ENCODE assay signal across 13 mouse cellular contexts in genomic region chr3:29813276-29813675, GRCm38 (mm10).
DNase-seq lines count a peak whose midpoint lies in the region; ATAC-seq lines count a peak whose summit lies in the region.
"Had no signal": no experiment of that assay in that cellular context is flagged by ENCODE, and none has a peak within 500 bp of the region (broad histone marks: within the 10 kb centered on the region; RNA-seq: fewer than 3 reads in every experiment).

No protein-coding gene starts in this region.

- H3K4me2 ChIP-seq in hindbrain, embryonic 14.5 days (replicated peaks), result 0 out of 2 replicates have a peak overlapping the region, but pooled peaks have one; percentile 6
- H3K4me2 ChIP-seq in limb, embryonic 15.5 days, result peak overlapping the region; percentile 19; the same call in 1 of the 2 replicates
- no peak overlapping the region for H3K4me2 ChIP-seq in liver, embryonic 12.5 days

- H3K9me3 ChIP-seq in hindbrain, embryonic 14.5 days (ENCODE audit: control insufficient read depth, low read length), result no peaks in the 10 kb centered on the region
- H3K9me3 ChIP-seq in hindbrain, embryonic 10.5 days, result no peaks in the 10 kb centered on the region
- no peaks in the 10 kb centered on the region for H3K9me3 ChIP-seq in limb, embryonic 15.5 days
- H3K9me3 ChIP-seq in liver, embryonic 12.5 days (replicated peaks), result no peaks in the 10 kb centered on the region

- no peak overlapping the region for H3K9ac ChIP-seq in hindbrain, embryonic 14.5 days
- H3K9ac ChIP-seq in limb, embryonic 15.5 days, result no peak overlapping the region
- no peak overlapping the region for H3K9ac ChIP-seq in liver, embryonic 12.5 days

- DNase-seq in hindbrain, embryonic 14.5 days (ENCODE audit: low spot score), result no peak
- DNase-seq in hindbrain, embryonic 10.5 days (ENCODE audit: low spot score), result no peak
- peak; percentile 42 for DNase-seq in NIH3T3 (ENCODE audit: low read depth)
- peak; percentile 23 for DNase-seq in fibroblast of lung, adult 2 months (ENCODE audit: low read depth)
- DNase-seq in thymus, postnatal 0 days (ENCODE audit: low spot score), result no peak
- DNase-seq: adrenal gland, postnatal 25 days; gastrocnemius, postnatal 25 days had no signal

- no peak overlapping the region for H3K27ac ChIP-seq in hindbrain, embryonic 14.5 days
- H3K27ac ChIP-seq in hindbrain, embryonic 10.5 days, result no peak overlapping the region
- H3K27ac ChIP-seq in limb, embryonic 15.5 days, result peak overlapping the region; percentile 59
- no peak overlapping the region for H3K27ac ChIP-seq in liver, embryonic 12.5 days
- H3K27ac ChIP-seq: left cerebral cortex, adult 2 months had no signal

- no peaks in the 10 kb centered on the region for H3K4me1 ChIP-seq in hindbrain, embryonic 14.5 days (replicated peaks; ENCODE audit: control insufficient read depth, insufficient read depth, low read length)
- H3K4me1 ChIP-seq in hindbrain, embryonic 10.5 days (replicated peaks), result peaks cover 4% of the 10 kb centered on the region; the same call in 1 of the 2 replicates
- peaks cover 6% of the 10 kb centered on the region; the same call in 1 of the 2 replicates for H3K4me1 ChIP-seq in limb, embryonic 15.5 days
- no peaks in the 10 kb centered on the region for H3K4me1 ChIP-seq in liver, embryonic 12.5 days

- H3K4me3 ChIP-seq in hindbrain, embryonic 14.5 days (replicated peaks; ENCODE audit: low read length), result no peak overlapping the region
- no peak overlapping the region for H3K4me3 ChIP-seq in hindbrain, embryonic 10.5 days
- H3K4me3 ChIP-seq in limb, embryonic 15.5 days, result no peak overlapping the region
- no peak overlapping the region for H3K4me3 ChIP-seq in liver, embryonic 12.5 days
- H3K4me3 ChIP-seq: erythroblast, embryonic 14.5 days; left cerebral cortex, adult 2 months; myocyte had no signal

- WGBS in hindbrain, embryonic 14.5 days, result 58% methylated on average over 7 of the region's 7 CpGs
- WGBS in hindbrain, embryonic 10.5 days, result 69% methylated on average over 7 of the region's 7 CpGs
- WGBS in limb, embryonic 15.5 days, result 25% methylated on average over 7 of the region's 7 CpGs
- WGBS in liver, embryonic 12.5 days (ENCODE audit: insufficient replicate concordance), result 55% methylated on average over 7 of the region's 7 CpGs

- no peaks in the 10 kb centered on the region for H3K36me3 ChIP-seq in hindbrain, embryonic 14.5 days (replicated peaks; ENCODE audit: control insufficient read depth, insufficient read depth)
- no peaks in the 10 kb centered on the region for H3K36me3 ChIP-seq in hindbrain, embryonic 10.5 days
- H3K36me3 ChIP-seq in limb, embryonic 15.5 days, result no peaks in the 10 kb centered on the region
- no peaks in the 10 kb centered on the region for H3K36me3 ChIP-seq in liver, embryonic 12.5 days

- no peak for ATAC-seq in hindbrain, embryonic 14.5 days (ENCODE audit: low FRiP score)
- no peak for ATAC-seq in limb, embryonic 15.5 days (ENCODE audit: insufficient number of reproducible peaks, low FRiP score, low TSS enrichment, low read depth)
- ATAC-seq in CD4-positive, CD25-positive, alpha-beta regulatory T cell, adult 4 months, result no peak
- no peak for ATAC-seq in liver, embryonic 12.5 days

- H3K27me3 ChIP-seq in hindbrain, embryonic 14.5 days (ENCODE audit: control insufficient read depth, insufficient read depth, low read length), result 0 out of 2 replicates have a peak, but pooled peaks cover 3% of the 10 kb centered on the region
- no peaks in the 10 kb centered on the region; the same call in 1 of the 2 replicates for H3K27me3 ChIP-seq in hindbrain, embryonic 10.5 days (ENCODE audit: insufficient read depth, poor library complexity, severe bottlenecking)
- no peaks in the 10 kb centered on the region for H3K27me3 ChIP-seq in limb, embryonic 15.5 days
- no peaks in the 10 kb centered on the region for H3K27me3 ChIP-seq in liver, embryonic 12.5 days (replicated peaks)

Comparison
In these comparisons a context has a peak if more than half of its experiments do, and no peak if none do; other contexts are left out.
1. DNase-seq: peak in NIH3T3 (single experiment) and fibroblast of lung, adult 2 months (single experiment); none in hindbrain, embryonic 14.5 days (single experiment), hindbrain, embryonic 10.5 days (single experiment) and thymus, postnatal 0 days (single experiment).